Mouse (Mus musculus) cerebellum, adult 2 months (tissue): Measurements from ENCODE around the gene Slc38a9. TPM values are rescaled to one million over a fixed set of nuclear protein-coding genes. Genes with fewer than 3 reads are reported as not detected.

Experiments used
- DNase-seq, 2 experiments: peaks; one replicate each; pipeline ENCODE4 v3.0.0; 2021
- H3K27ac ChIP-seq: fragments of 200-500 bp; 2 replicates; pipeline ENCODE4 v1.5.1; 2012; ENCODE audit warnings: low read length, control low read depth, inconsistent platforms; ENCODE audit not compliant: insufficient read depth
- H3K27me3 ChIP-seq: fragments of 200-500 bp; 2 replicates; pipeline ENCODE4 v1.6.1; 2012; ENCODE audit warnings: inconsistent platforms, mild to moderate bottlenecking, low read length, moderate library complexity; ENCODE audit not compliant: control insufficient read depth, insufficient read depth
- H3K4me1 ChIP-seq: fragments of 200-500 bp; 2 replicates; pipeline ENCODE4 v1.6.1; 2011; ENCODE audit warnings: low read length; ENCODE audit not compliant: control insufficient read depth, insufficient read depth
- H3K4me3 ChIP-seq: fragments of 200-500 bp; replicated peaks from 2 replicates; pipeline ENCODE3; 2011; ENCODE audit warnings: mild to moderate bottlenecking, low read depth, low read length, control low read depth; ENCODE audit not compliant: insufficient read depth
- CTCF ChIP-seq: fragments of 200-500 bp; IDR thresholded peaks from 2 replicates; pipeline ENCODE4 v1.5.1; 2011; ENCODE audit warnings: low read depth, mild to moderate bottlenecking, control low read depth, low read length, moderate library complexity, borderline replicate concordance; ENCODE audit not compliant: insufficient read depth
- POLR2A ChIP-seq: fragments of 200-500 bp; IDR thresholded peaks from 2 replicates; pipeline ENCODE4 v1.6.1; 2011; ENCODE audit warnings: low read length, control low read depth, borderline replicate concordance; ENCODE audit not compliant: insufficient read depth
- WGBS: fragments of 180-500 bp; shearing (Covaris S2); methylation state at CpG from one replicate; pipeline ENCODE4 v1.1.7; 2018; 5-methylcytosine and 5-hydroxymethylcytosine counted together
- polyA plus RNA-seq: library from polyadenylated mRNA; depleted of rRNA; stranded (reverse); fragments of >200 nt; gene quantifications from 2 replicates; pipeline ENCODE4 v1.2.3, GENCODE M21; 2012

The Slc38a9 gene
- polyA plus RNA-seq, 1 experiment: 25.9 TPM

DNA sequence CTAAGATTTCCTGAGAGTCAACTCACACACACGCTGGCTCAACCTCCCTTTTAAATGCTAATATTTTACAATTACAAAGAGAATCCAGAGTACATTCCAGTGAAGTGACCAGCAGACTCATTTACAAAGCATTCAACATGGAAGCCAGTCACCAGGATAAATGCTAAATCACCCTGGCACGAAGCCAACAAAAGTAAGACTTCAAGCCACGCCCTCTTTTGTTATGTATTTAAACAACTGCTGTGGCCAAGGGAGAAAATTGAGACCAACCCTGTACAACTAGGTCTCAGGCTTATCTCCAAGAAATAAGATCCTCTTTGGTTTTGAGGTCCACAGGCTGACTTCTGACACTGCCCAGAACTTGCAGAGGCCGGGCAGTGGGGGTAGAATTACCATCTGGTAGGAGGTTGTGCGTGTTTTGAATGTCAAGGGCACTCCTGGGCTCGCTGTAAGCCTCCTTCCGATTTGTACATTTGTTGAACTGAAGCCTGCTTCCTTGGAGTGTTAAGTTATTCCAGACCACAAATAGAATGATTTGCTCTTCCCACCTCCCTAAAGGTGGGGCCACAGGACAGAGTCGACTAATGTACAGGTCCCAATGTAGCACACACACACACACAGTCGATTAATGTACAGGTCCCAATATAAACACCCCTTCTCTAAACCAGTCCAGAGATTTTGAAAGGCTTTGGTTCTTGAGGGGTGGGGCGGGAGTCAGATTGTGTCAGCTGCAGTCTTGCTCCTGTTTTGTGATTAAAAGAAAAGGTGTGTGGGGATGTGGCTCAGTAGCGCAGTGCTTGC, 110.2 kb downstream of the Slc38a9 start:
- no peak overlapping the region for H3K27ac ChIP-seq

DNA sequence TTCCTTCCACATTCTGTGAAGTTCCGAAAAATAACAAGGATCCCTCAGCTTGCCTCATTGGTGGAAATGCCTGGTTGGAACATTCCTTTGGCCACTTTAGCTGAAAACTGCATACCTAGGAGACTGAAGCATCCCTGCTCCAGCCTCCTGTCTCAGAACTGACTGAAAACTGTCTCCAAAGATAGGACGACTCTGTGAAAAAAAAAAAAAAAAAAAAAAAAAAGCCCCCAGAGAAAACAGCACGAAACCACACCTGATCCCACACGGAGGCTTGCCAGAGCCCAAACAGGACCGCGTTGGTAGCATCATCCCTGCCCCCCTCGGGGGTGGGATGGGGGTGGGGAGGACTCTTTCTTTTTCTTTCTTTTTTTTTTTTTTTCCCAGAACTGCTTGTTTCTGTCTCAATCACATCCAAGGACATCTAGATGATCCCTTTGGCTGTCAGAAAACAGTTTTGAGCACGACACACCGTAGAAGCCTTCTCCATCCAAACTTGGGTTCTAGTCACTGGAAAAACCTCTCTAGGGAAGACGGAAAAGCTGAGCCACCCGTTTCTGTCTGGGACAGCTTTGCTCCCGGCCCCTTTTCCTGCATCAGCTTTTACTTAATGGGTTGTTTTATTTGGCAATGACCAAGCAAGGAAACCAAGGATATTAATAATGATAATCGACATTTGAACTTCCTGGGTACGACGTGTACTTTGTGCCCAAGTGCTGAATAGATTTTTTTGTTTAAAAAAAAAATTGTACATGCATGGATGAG, 111.1 kb downstream of the Slc38a9 start:
- no peak for TF ChIP-seq POLR2A
- no peak for TF ChIP-seq CTCF
- no peaks in the 10 kb centered on the region for H3K27me3 ChIP-seq

More for the DNA sequence above, 110.2 kb downstream of the Slc38a9 start:
- no peak for DNase-seq
- H3K4me1 ChIP-seq: no peaks in the 10 kb centered on the region
- 35% methylated on average over 11 of the region's 11 CpGs for WGBS
- TF ChIP-seq CTCF (no peak), POLR2A (no peak)
- H3K27me3 ChIP-seq: no peaks in the 10 kb centered on the region
- H3K4me3 ChIP-seq: no peak overlapping the region

GRCm38 (mm10) chr13:112772252-112772651, 111.7 kb downstream of the Slc38a9 start:
- Histone ChIP-seq H3K27ac (no peak overlapping the region), H3K4me3 (no peak overlapping the region), H3K4me1 (no peaks in the 10 kb centered on the region), H3K27me3 (no peaks in the 10 kb centered on the region)
- WGBS: 63% methylated on average over 11 of the region's 11 CpGs
- TF ChIP-seq CTCF (no peak), POLR2A (no peak)
- DNase-seq: no peak

More for the DNA sequence above, 111.1 kb downstream of the Slc38a9 start:
- DNase-seq: no peak
- H3K4me3 ChIP-seq: no peak overlapping the region
- 31% methylated on average over 15 of the region's 15 CpGs for WGBS
- no peak overlapping the region for H3K27ac ChIP-seq
- no peaks in the 10 kb centered on the region for H3K4me1 ChIP-seq

GRCm38 (mm10) chr13:112772861-112773260, 112.3 kb downstream of the Slc38a9 start:
- Histone ChIP-seq H3K4me1 (no peaks in the 10 kb centered on the region), H3K27ac (no peak overlapping the region), H3K4me3 (no peak overlapping the region), H3K27me3 (no peaks in the 10 kb centered on the region)
- TF ChIP-seq CTCF: no peak
- no peak for TF ChIP-seq POLR2A
- WGBS: 82% methylated on average over 14 of the region's 14 CpGs
- no peak for DNase-seq

DNA sequence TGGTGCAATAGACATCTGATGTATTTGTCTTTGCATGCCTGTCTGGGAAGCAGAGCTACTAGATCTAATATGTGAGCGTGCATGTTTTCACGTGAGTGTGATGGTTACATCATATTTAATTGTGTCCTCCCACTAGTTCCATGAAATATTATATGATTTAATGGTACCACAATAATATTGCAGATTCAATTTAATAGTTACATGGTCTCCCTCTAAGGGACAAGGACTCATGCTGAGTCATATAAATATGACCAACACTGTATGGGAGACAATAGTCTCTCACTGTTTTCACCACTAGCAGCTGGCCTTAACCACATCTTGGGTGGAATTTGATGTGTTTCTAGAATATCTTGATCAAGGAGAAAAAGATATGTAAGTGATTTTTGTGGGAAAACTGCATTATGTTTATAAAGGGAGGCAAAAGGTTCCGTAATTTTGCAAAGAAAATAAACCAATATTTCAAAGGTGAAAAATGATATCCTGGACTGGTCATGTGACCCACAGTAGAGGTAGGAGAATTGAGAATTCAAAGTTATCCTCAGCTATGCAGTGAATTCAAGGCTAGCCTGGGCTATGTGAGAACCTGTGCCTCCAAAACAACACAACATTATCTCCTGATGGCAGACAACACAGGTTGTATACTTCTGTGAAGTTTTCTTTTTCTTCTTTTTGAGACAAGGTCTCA, 113.6 kb downstream of the Slc38a9 start:
- Histone ChIP-seq H3K4me3 (no peak overlapping the region), H3K27me3 (no peaks in the 10 kb centered on the region), H3K27ac (no peak overlapping the region), H3K4me1 (no peaks in the 10 kb centered on the region)
- no peak for DNase-seq
- TF ChIP-seq CTCF (no peak), POLR2A (no peak)
- 96% methylated on average over 3 of the region's 3 CpGs for WGBS

GRCm38 (mm10) chr13:112775856-112776255, 115.3 kb downstream of the Slc38a9 start:
- Histone ChIP-seq H3K27ac (no peak overlapping the region), H3K4me1 (no peaks in the 10 kb centered on the region), H3K27me3 (no peaks in the 10 kb centered on the region), H3K4me3 (no peak overlapping the region)
- DNase-seq: no peak
- WGBS: 71% methylated on average over 10 of the region's 10 CpGs
- TF ChIP-seq POLR2A: no peak
- no peak for TF ChIP-seq CTCF

- H3K4me1 ChIP-seq: no peaks in the 10 kb centered on the region
- H3K27me3 ChIP-seq: no peaks in the 10 kb centered on the region
- 90% methylated on average over 5 of the region's 5 CpGs for WGBS
- DNase-seq: no peak
- TF ChIP-seq POLR2A (no peak), CTCF (no peak)
- no peak overlapping the region for H3K4me3 ChIP-seq
- H3K27ac ChIP-seq: no peak overlapping the region
Measured at GRCm38 (mm10) chr13:112778407-112778806, 117.9 kb downstream of the Slc38a9 start.
